Mouse (Mus musculus) frontal cortex, postnatal 36 days (tissue): ENCODE measurements at regions not wholly inside any gene's neighbourhood (a gene's known extent, or its start where the extent isn't known, plus 50 kb on each side); places are given as distances from the start of the nearest gene placed in this dataset.
A peak's percentile ranks its signal among the peaks of the same experiment; 100 is the strongest.
"Not testable (repeated sequence)": the region's sequence is repeated elsewhere in the genome, so short reads cannot be mapped to it uniquely, and the experiment has no call there.

Experiments
- DNase-seq, 2 experiments: peaks; one replicate each; pipeline ENCODE4 v3.0.0; 2022; ENCODE audit warnings: low spot score in 2 of 2

GRCm38 (mm10) chr3:113105979-113106378 is 152.7 kb downstream of the Amy2a5 start:
- no peak for DNase-seq

- DNase-seq: not testable (repeated sequence)
Observed at GRCm38 (mm10) chr3:113090850-113091249, 167.8 kb downstream of the Amy2a5 start.

GRCm38 (mm10) chr3:113080704-113081103 is 177.9 kb downstream of the Amy2a5 start:
- DNase-seq: peak; percentile 54 to 67
